Mouse (Mus musculus) testis, adult 2 months (tissue): ENCODE measurements around the gene Actc1. TPM values are rescaled to one million over a fixed set of nuclear protein-coding genes. Genes with fewer than 3 reads are reported as not detected.

ENCODE experiments used
- H3K27ac ChIP-seq: fragments of 200-500 bp; 2 replicates; pipeline ENCODE4 v1.5.1; 2012; ENCODE audit warnings: low read depth, low read length; ENCODE audit not compliant: control insufficient read depth, insufficient read depth
- H3K27me3 ChIP-seq: fragments of 200-500 bp; 2 replicates; pipeline ENCODE4 v1.6.1; 2012; ENCODE audit warnings: mild to moderate bottlenecking, low read length, moderate library complexity; ENCODE audit not compliant: control insufficient read depth, insufficient read depth
- H3K36me3 ChIP-seq: fragments of 200-500 bp; 2 replicates; pipeline ENCODE4 v1.6.1; 2012; ENCODE audit warnings: mild to moderate bottlenecking, low read length; ENCODE audit not compliant: control insufficient read depth, insufficient read depth
- H3K4me1 ChIP-seq: fragments of 200-500 bp; 2 replicates; pipeline ENCODE4 v1.6.1; 2012; ENCODE audit warnings: low read length; ENCODE audit not compliant: control insufficient read depth, insufficient read depth
- H3K4me3 ChIP-seq: fragments of 200-500 bp; 2 replicates; pipeline ENCODE4 v1.5.1; 2012; ENCODE audit warnings: low read depth, mild to moderate bottlenecking, low read length, moderate library complexity, mixed read lengths; ENCODE audit not compliant: control insufficient read depth
- CTCF ChIP-seq: fragments of 200-500 bp; IDR thresholded peaks from 2 replicates; pipeline ENCODE4 v1.5.1; 2012; ENCODE audit warnings: low read depth, mild to moderate bottlenecking, inconsistent platforms, low read length, moderate library complexity; ENCODE audit not compliant: control insufficient read depth, insufficient read depth, insufficient replicate concordance
- POLR2A ChIP-seq: fragments of 200-500 bp; IDR thresholded peaks from 2 replicates; pipeline ENCODE4 v1.6.1; 2012; ENCODE audit warnings: low read depth, mild to moderate bottlenecking, inconsistent platforms, low read length, moderate library complexity; ENCODE audit not compliant: control insufficient read depth
- polyA plus RNA-seq: library from polyadenylated mRNA; depleted of rRNA; stranded (reverse); fragments of >200 nt; gene quantifications from 2 replicates; pipeline ENCODE4 v1.2.3, GENCODE M21; 2012

Actc1 gene
- polyA plus RNA-seq, 1 experiment: 0.57 TPM

GRCm38 (mm10) chr2:114094696-114095095 is 41.3 kb upstream of the Actc1 start:
- no peaks in the 10 kb centered on the region for H3K4me1 ChIP-seq
- TF ChIP-seq CTCF (no peak), POLR2A (no peak)
- H3K36me3 ChIP-seq: no peaks in the 10 kb centered on the region
- H3K27ac ChIP-seq: no peak overlapping the region
- H3K4me3 ChIP-seq: no peak overlapping the region
- no peaks in the 10 kb centered on the region for H3K27me3 ChIP-seq

- Histone ChIP-seq H3K4me1 (no peaks in the 10 kb centered on the region), H3K27me3 (no peaks in the 10 kb centered on the region), H3K4me3 (no peak overlapping the region), H3K27ac (no peak overlapping the region), H3K36me3 (no peaks in the 10 kb centered on the region)
- TF ChIP-seq CTCF: no peak
- TF ChIP-seq POLR2A: no peak
Measured at GRCm38 (mm10) chr2:114093577-114093976, 40.2 kb upstream of the Actc1 start.

GRCm38 (mm10) chr2:114089862-114090261 is 36.5 kb upstream of the Actc1 start:
- no peaks in the 10 kb centered on the region for H3K27me3 ChIP-seq
- no peak overlapping the region for H3K27ac ChIP-seq
- no peak overlapping the region for H3K4me3 ChIP-seq
- no peaks in the 10 kb centered on the region for H3K36me3 ChIP-seq
- TF ChIP-seq POLR2A (no peak), CTCF (no peak)
- no peaks in the 10 kb centered on the region for H3K4me1 ChIP-seq

- no peak overlapping the region for H3K4me3 ChIP-seq
- TF ChIP-seq CTCF: no peak
- TF ChIP-seq POLR2A: no peak
Measured at GRCm38 (mm10) chr2:114087271-114087670, 33.9 kb upstream of the Actc1 start.

GRCm38 (mm10) chr2:114071876-114072275 is 18.5 kb upstream of the Actc1 start:
- Histone ChIP-seq H3K4me1 (no peaks in the 10 kb centered on the region), H3K36me3 (no peaks in the 10 kb centered on the region), H3K27me3 (no peaks in the 10 kb centered on the region), H3K4me3 (no peak overlapping the region), H3K27ac (no peak overlapping the region)
- TF ChIP-seq POLR2A (no peak), CTCF (no peak)

More at GRCm38 (mm10) chr2:114087271-114087670, 33.9 kb upstream of the Actc1 start:
- Histone ChIP-seq H3K27me3 (no peaks in the 10 kb centered on the region), H3K27ac (no peak overlapping the region), H3K36me3 (no peaks in the 10 kb centered on the region), H3K4me1 (no peaks in the 10 kb centered on the region)

GRCm38 (mm10) chr2:114066226-114066625 is 12.9 kb upstream of the Actc1 start:
- Histone ChIP-seq H3K27me3 (no peaks in the 10 kb centered on the region), H3K4me3 (no peak overlapping the region), H3K36me3 (no peaks in the 10 kb centered on the region), H3K4me1 (no peaks in the 10 kb centered on the region), H3K27ac (no peak overlapping the region)
- TF ChIP-seq CTCF (no peak), POLR2A (no peak)

- H3K36me3 ChIP-seq: no peaks in the 10 kb centered on the region
- H3K27ac ChIP-seq: no peak overlapping the region
- H3K4me3 ChIP-seq: no peak overlapping the region
- TF ChIP-seq POLR2A (no peak), CTCF (no peak)
- H3K4me1 ChIP-seq: no peaks in the 10 kb centered on the region
- no peaks in the 10 kb centered on the region for H3K27me3 ChIP-seq
Measured at GRCm38 (mm10) chr2:114064004-114064403, 10.7 kb upstream of the Actc1 start.

GRCm38 (mm10) chr2:114060071-114060591 is 6.8 kb upstream of the Actc1 start:
- Histone ChIP-seq H3K4me3 (no peak overlapping the region), H3K36me3 (no peaks in the 10 kb centered on the region), H3K4me1 (peaks cover 10% of the 10 kb centered on the region), H3K27me3 (no peaks in the 10 kb centered on the region), H3K27ac (no peak overlapping the region)
- TF ChIP-seq POLR2A: no peak
- TF ChIP-seq CTCF: no peak
